Mouse (Mus musculus) stomach, postnatal 0 days (tissue): Measurements from ENCODE around the gene Alpk1.

Source experiments
- CTCF ChIP-seq: IDR thresholded peaks from 2 replicates; pipeline ENCODE4 v1.5.1; 2016; ENCODE audit warnings: antibody characterized with exemption, low read depth, mild to moderate bottlenecking, moderate library complexity
- EP300 ChIP-seq: optimal IDR thresholded peaks from 2 replicates; pipeline ENCODE3; 2016; ENCODE audit warnings: antibody characterized with exemption

DNA sequence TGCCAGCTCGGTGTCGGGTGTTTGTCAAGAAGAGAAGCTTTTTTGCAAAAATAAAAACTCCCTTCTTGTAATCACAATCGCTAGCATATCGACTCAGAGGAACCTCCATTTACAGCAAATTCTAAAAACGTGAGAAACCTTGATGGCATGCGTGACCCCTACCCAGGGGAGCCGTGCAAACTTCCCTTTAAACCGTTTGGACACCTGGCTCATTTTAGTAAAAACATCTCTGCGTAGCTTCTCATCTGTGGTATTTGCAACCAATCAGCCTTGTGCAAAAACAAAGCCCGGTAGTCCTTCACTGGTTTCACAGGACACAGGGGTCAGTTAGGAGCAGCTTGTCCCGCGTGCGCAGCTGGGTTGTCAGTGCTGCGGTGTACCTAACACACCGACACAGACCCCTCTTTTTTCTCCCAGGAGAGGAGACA lies 10.7 kb upstream of the Alpk1 start:
- TF ChIP-seq CTCF (no peak), EP300 (no peak)
